Mouse (Mus musculus): ENCODE measurements at regions not wholly inside any gene's neighbourhood (a gene's known extent, or its start where the extent isn't known, plus 50 kb on each side); places are given as distances from the start of the nearest gene placed in this dataset.

DNA sequence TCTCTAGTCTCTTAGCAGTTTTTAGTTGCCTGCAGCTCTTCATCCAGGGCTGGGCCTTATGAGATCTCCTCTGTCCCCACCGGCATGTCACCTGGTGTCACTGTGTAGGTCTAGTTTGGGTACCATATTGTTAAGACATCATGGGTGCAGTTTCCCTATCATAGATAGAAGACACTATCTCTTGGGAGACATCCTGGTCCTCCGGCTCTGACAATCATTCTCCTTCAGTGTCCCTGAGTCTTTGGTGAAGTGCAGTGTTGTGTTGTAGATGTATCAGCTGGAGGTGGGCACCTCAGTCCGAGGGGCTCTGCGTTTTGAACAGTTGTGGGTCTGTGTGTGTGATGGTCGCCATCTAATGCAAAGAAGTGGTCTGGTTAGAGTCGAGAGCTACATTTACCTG is 58.0 kb upstream of the Synm start:
- no peak for DNase-seq (ENCODE audit: low read depth, low spot score)

- no peak for DNase-seq (ENCODE audit: low read depth, low spot score)
These were observed 55.3 kb upstream of the Synm start for GRCm38 (mm10) chr7:67814861-67815260.

Measured in telencephalon, adult 2 months (tissue).